Mouse (Mus musculus) heart, embryonic 12.5 days (tissue): ENCODE results near the gene Gm38394. TPM values are rescaled to one million over a fixed set of nuclear protein-coding genes. Genes with fewer than 3 reads are reported as not detected.
"Not testable (repeated sequence)": the region's sequence is repeated elsewhere in the genome, so short reads cannot be mapped to it uniquely, and the experiment has no call there.

Experiments
- ATAC-seq: fragments of 200-750 bp; cut with Nextera tagmentation; 2 replicates; pipeline ENCODE4 v1.8.0; 2017; ENCODE audit warnings: moderate TSS enrichment, moderate library complexity; ENCODE audit not compliant: insufficient number of reproducible peaks, low FRiP score
- H3K27ac ChIP-seq: fragments of 300-500 bp; sonication (generic); 2 replicates; pipeline ENCODE4 v1.5.1; 2016; ENCODE audit warnings: mild to moderate bottlenecking, moderate library complexity; ENCODE audit not compliant: poor library complexity, severe bottlenecking
- H3K27me3 ChIP-seq: fragments of 300-500 bp; sonication (generic); replicated peaks from 2 replicates; pipeline ENCODE4 v1.6.1; 2016; ENCODE audit warnings: mild to moderate bottlenecking, moderate library complexity
- H3K36me3 ChIP-seq: fragments of 300-500 bp; sonication (generic); 2 replicates; pipeline ENCODE4 v1.6.1; 2016; ENCODE audit warnings: mild to moderate bottlenecking, moderate library complexity
- H3K4me1 ChIP-seq: fragments of 300-500 bp; sonication (generic); replicated peaks from 2 replicates; pipeline ENCODE4 v1.6.1; 2016; ENCODE audit warnings: mild to moderate bottlenecking
- H3K4me2 ChIP-seq: fragments of 300-500 bp; sonication (generic); 2 replicates; pipeline ENCODE4 v1.6.1; 2016; ENCODE audit warnings: mild to moderate bottlenecking, moderate library complexity
- H3K4me3 ChIP-seq: fragments of 300-500 bp; sonication (generic); 2 replicates; pipeline ENCODE4 v1.5.1; 2016; ENCODE audit warnings: mild to moderate bottlenecking
- H3K9ac ChIP-seq: fragments of 300-500 bp; sonication (generic); 2 replicates; pipeline ENCODE4 v1.6.1; 2016; ENCODE audit warnings: mild to moderate bottlenecking, moderate library complexity
- H3K9me3 ChIP-seq: fragments of 300-500 bp; sonication (generic); replicated peaks from 2 replicates; pipeline ENCODE4 v1.6.1; 2016; ENCODE audit warnings: mild to moderate bottlenecking, moderate library complexity
- WGBS: fragments of 180-500 bp; shearing (Covaris S2); methylation state at CpG from one replicate; pipeline ENCODE4 v1.1.7; 2016; 5-methylcytosine and 5-hydroxymethylcytosine counted together
- polyA plus RNA-seq: library from polyadenylated mRNA; unstranded; fragments of >200 nt; fragmentation: Nextera tagmentation; extraction: Ambion mirVana; gene quantifications from 2 replicates; pipeline ENCODE4 v1.2.1, GENCODE M21; 2016

Gene Gm38394
- polyA plus RNA-seq, result 6.2 and 6.8 TPM in 2 replicates

DNA sequence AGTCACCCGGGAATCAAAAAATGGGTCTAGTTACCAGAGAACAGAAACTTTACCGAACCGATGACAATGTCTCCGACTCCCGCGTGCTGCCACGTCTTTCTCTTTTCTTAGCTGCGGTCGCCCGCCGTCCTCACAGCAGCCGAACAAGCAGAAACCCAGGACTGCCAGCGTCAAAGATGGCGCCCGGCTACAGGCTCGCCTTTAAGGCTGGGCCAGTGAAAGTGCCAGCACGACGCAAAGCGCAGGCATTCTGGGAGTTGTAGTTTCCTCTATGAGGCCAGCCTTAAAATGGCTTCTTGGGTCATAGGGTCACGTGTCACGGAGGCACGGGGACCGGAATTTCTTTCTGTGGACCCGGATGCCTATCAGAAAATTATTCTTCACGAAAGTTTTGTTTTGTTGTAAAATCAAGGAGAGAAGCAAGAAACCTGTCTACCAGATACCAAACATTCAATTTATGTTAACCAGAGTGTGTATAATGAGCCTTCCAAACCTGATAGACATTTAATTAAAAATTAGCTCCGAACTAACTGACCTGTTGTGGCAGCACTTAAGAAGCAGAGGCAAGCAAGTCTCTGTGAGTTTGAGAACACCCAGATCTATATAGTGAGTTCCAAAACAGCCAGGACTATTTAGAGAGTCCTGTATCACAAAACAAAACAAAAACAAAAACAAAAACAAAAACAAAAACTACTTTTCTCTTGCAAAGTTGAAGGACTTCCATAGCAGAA, at the start of gene Gm38394:
Gm38394 (minus strand) TSS at position 116 of the 731 bp plus-strand sequence.
- Histone ChIP-seq H3K9me3 (no peaks in the 10 kb centered on the region), H3K4me3 (peak within 1 kb of the TSS; percentile 93), H3K27me3 (no peaks in the 10 kb centered on the region), H3K36me3 (peaks cover 34% of the 10 kb centered on the region), H3K9ac (peak within 1 kb of the TSS; percentile 99), H3K4me1 (peaks cover 47% of the 10 kb centered on the region), H3K4me2 (peak within 1 kb of the TSS; percentile 78), H3K27ac (peak within 1 kb of the TSS; percentile 90)
- ATAC-seq, result peak; percentile 99
- WGBS, result 3% methylated on average over 26 of the region's 26 CpGs

GRCm38 (mm10) chr1:133710895-133711294, 49.8 kb upstream of the Gm38394 start:
- WGBS, result 72% methylated on average over 6 of the region's 6 CpGs
- H3K27me3 ChIP-seq, result no peaks in the 10 kb centered on the region
- no peaks in the 10 kb centered on the region for H3K9me3 ChIP-seq
- H3K4me1 ChIP-seq, result peaks cover 4% of the 10 kb centered on the region; the same call in 1 of the 2 replicates
- H3K36me3 ChIP-seq, result peaks cover 72% of the 10 kb centered on the region
- H3K9ac ChIP-seq, result no peak overlapping the region
- no peak for ATAC-seq
- no peak overlapping the region for H3K4me2 ChIP-seq
- H3K27ac ChIP-seq, result no peak overlapping the region
- no peak overlapping the region for H3K4me3 ChIP-seq

DNA sequence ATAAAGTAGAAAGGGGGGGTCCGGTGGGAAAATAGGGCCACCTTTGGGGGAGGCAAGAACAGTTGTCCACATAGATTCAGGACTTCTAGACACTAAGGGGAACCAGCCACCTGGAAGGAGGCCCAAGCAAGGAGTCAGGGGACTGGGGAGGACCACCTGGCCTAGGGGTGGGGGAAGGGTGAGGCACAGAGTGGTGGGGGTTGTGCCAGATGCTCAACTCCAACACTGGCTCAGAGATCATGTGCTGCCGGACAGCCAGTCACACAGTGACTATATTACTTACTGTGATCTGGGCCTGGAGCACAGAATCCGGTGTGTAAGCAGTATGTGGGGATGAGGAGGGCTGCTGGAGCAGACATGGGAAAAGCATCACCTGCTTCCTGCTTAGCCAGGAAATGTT, 48.2 kb upstream of the Gm38394 start:
- H3K27me3 ChIP-seq, result no peaks in the 10 kb centered on the region
- H3K4me1 ChIP-seq, result peaks cover 4% of the 10 kb centered on the region; the same call in 1 of the 2 replicates
- H3K9me3 ChIP-seq, result no peaks in the 10 kb centered on the region
- ATAC-seq, result no peak
- 84% methylated on average over 3 of the region's 3 CpGs for WGBS
- H3K4me3 ChIP-seq, result no peak overlapping the region
- peaks cover 72% of the 10 kb centered on the region for H3K36me3 ChIP-seq
- H3K9ac ChIP-seq, result no peak overlapping the region
- no peak overlapping the region for H3K4me2 ChIP-seq
- no peak overlapping the region for H3K27ac ChIP-seq

DNA sequence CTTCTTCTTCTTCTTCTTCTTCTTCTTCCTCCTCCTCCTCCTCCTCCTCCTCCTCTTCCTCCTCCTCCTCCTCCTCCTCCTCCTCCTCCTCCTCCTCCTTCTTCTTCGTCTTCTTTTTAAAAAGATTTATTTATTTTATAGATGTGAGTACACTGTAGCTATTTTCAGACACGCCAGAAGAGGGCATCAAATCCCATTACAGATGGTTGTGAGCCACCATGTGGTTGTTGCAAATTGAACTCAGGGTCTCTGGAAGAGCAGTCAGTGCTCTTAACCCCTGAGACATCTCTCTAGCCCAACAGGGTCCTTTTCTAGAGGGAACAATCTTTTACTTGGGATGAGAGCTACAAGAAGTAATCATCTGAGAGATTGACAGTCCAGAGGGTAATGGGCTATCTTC, 40.7 kb upstream of the Gm38394 start:
- H3K36me3 ChIP-seq, result peaks cover 33% of the 10 kb centered on the region
- H3K4me2 ChIP-seq, ATAC-seq, H3K27me3 ChIP-seq, H3K27ac ChIP-seq, H3K9ac ChIP-seq, H3K4me1 ChIP-seq, H3K9me3 ChIP-seq, H3K4me3 ChIP-seq: not testable (repeated sequence)
- 22% methylated on average over 1 of the region's 2 CpGs for WGBS

- Histone ChIP-seq H3K4me3 (no peak overlapping the region), H3K27ac (no peak overlapping the region), H3K4me2 (no peak overlapping the region), H3K4me1 (peaks cover 38% of the 10 kb centered on the region), H3K27me3 (no peaks in the 10 kb centered on the region), H3K9me3 (no peaks in the 10 kb centered on the region), H3K9ac (no peak overlapping the region), H3K36me3 (peaks cover 3% of the 10 kb centered on the region; the same call in 1 of the 2 replicates)
- no peak for ATAC-seq
- 92% methylated on average over 12 of the region's 12 CpGs for WGBS
These were observed 37.0 kb upstream of the Gm38394 start for GRCm38 (mm10) chr1:133697935-133698620.

DNA sequence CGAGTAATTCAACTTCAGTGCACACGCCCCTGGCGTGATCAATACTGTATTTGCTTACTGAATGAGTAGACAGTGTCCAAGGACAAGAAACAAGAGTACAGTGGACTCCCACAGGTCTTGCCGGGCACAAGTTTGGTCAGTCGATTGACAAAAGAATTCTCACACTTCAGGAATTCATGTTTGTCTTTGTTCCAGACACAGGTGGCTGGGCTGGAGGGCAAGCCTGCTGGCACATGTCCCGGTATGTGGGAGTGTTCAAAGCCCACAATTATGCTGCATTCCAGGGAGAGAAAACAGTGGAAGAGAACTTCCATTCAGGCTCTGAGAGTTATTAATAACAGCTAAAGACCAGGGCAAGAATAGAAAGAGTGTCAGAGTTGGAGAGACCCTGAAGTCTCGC, 34.8 kb upstream of the Gm38394 start:
- H3K9ac ChIP-seq, result no peak overlapping the region
- H3K27ac ChIP-seq, result peak overlapping the region; percentile 92
- peaks cover 48% of the 10 kb centered on the region for H3K4me1 ChIP-seq
- H3K4me3 ChIP-seq, result no peak overlapping the region
- no peaks in the 10 kb centered on the region for H3K9me3 ChIP-seq
- H3K4me2 ChIP-seq, result no peak overlapping the region
- no peaks in the 10 kb centered on the region for H3K27me3 ChIP-seq
- H3K36me3 ChIP-seq, result 0 out of 2 replicates have a peak, but pooled peaks cover 2% of the 10 kb centered on the region
- peak; percentile 56; the same call in 1 of the 2 replicates for ATAC-seq
- WGBS, result 39% methylated on average over 7 of the region's 7 CpGs

- H3K36me3 ChIP-seq, result 0 out of 2 replicates have a peak, but pooled peaks cover under 1% of the 10 kb centered on the region
- H3K4me1 ChIP-seq, result peaks cover 51% of the 10 kb centered on the region
- peak overlapping the region; percentile 66 for H3K27ac ChIP-seq
- H3K4me2 ChIP-seq, result no peak overlapping the region
- no peak overlapping the region for H3K9ac ChIP-seq
- ATAC-seq, result no peak
- H3K4me3 ChIP-seq, result no peak overlapping the region
- WGBS, result 79% methylated on average over 1 of the region's 1 CpGs
- no peaks in the 10 kb centered on the region for H3K27me3 ChIP-seq
- no peaks in the 10 kb centered on the region for H3K9me3 ChIP-seq
These were observed 33.8 kb upstream of the Gm38394 start for GRCm38 (mm10) chr1:133694876-133695275.

DNA sequence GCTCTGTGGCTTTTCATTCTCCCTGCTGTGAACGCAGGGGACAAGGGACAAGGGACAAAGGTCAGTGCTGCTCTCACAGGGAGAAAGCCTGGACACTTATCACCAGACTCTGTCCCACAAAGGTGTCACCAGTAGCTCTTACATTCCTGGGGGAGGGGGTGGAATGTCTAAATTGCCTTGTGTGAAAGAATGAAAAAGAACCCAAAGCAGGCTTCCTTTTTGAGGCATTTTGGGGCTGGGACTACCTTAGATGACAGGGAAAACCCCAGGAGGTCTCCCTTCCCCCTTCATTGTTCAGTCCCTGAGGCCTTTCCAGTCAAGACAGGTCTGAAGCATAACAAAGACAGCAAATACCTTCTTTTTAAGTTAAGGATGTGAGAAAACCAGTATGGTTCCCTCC, 33.2 kb upstream of the Gm38394 start:
- H3K27ac ChIP-seq, result peak overlapping the region; percentile 66

DNA sequence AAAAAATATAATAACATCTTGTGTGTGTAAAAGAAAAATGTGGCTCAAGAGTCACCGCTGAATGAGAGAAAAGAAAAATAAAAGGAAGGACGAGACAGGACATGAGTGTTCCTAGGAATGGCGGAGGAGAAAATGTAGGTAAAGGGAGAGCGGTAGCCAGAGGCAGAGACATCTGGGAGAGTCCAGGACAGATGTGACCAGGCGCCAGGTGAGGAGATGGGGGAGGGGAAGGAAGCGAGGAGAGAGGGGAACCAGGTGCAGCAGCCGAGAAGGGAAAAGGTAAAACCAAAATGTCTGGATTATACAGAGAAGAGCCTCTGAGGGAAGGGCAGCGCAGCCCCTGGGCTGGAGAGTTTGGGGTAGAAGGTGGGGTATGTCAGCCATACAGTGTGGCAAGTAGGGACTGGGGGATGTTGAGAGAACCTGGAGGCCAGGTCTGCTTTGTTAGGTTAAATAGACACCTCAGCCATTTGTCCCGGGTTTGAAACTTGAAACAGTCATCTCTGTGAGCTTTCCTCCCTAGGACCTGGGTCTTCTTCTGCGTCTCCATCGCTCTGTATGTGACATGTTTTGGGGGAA, 32.5 kb upstream of the Gm38394 start:
- H3K9me3 ChIP-seq, result no peaks in the 10 kb centered on the region
- H3K9ac ChIP-seq, result 0 out of 2 replicates have a peak overlapping the region, but pooled peaks have one; percentile 3
- 65% methylated on average over 11 of the region's 11 CpGs for WGBS
- H3K4me1 ChIP-seq, result peaks cover 57% of the 10 kb centered on the region
- no peak for ATAC-seq
- H3K27me3 ChIP-seq, result no peaks in the 10 kb centered on the region
- H3K4me2 ChIP-seq, result no peak overlapping the region
- no peaks in the 10 kb centered on the region for H3K36me3 ChIP-seq
- H3K27ac ChIP-seq, result peak overlapping the region; percentile 66
- no peak overlapping the region for H3K4me3 ChIP-seq

More for the DNA sequence above, 33.2 kb upstream of the Gm38394 start:
- no peak overlapping the region for H3K4me2 ChIP-seq
- no peaks in the 10 kb centered on the region for H3K36me3 ChIP-seq
- no peaks in the 10 kb centered on the region for H3K27me3 ChIP-seq
- 3% methylated on average over 1 of the region's 1 CpGs for WGBS
- H3K9ac ChIP-seq, result no peak overlapping the region
- no peak for ATAC-seq
- H3K4me3 ChIP-seq, result no peak overlapping the region
- no peaks in the 10 kb centered on the region for H3K9me3 ChIP-seq
- H3K4me1 ChIP-seq, result peaks cover 57% of the 10 kb centered on the region

GRCm38 (mm10) chr1:133692195-133692594, 31.1 kb upstream of the Gm38394 start:
- no peak overlapping the region for H3K9ac ChIP-seq
- H3K4me2 ChIP-seq, result no peak overlapping the region
- H3K27ac ChIP-seq, result no peak overlapping the region
- no peaks in the 10 kb centered on the region for H3K27me3 ChIP-seq
- H3K4me1 ChIP-seq, result peaks cover 57% of the 10 kb centered on the region
- no peak overlapping the region for H3K4me3 ChIP-seq
- H3K9me3 ChIP-seq, result no peaks in the 10 kb centered on the region
- 34% methylated on average over 4 of the region's 4 CpGs for WGBS
- no peaks in the 10 kb centered on the region for H3K36me3 ChIP-seq
- ATAC-seq, result no peak

- peaks cover 46% of the 10 kb centered on the region for H3K4me1 ChIP-seq
- no peak overlapping the region for H3K9ac ChIP-seq
- no peak for ATAC-seq
- H3K36me3 ChIP-seq, result no peaks in the 10 kb centered on the region
- no peaks in the 10 kb centered on the region for H3K9me3 ChIP-seq
- no peaks in the 10 kb centered on the region for H3K27me3 ChIP-seq
- WGBS, result 87% methylated on average over 6 of the region's 6 CpGs
- H3K27ac ChIP-seq, result no peak overlapping the region
- H3K4me2 ChIP-seq, result no peak overlapping the region
- no peak overlapping the region for H3K4me3 ChIP-seq
These were observed 29.9 kb upstream of the Gm38394 start for GRCm38 (mm10) chr1:133691046-133691445.
